Mouse (Mus musculus) limb, embryonic 12.5 days (tissue): ENCODE measurements around the gene Tm6sf1. TPM values are rescaled to one million over a fixed set of nuclear protein-coding genes. Genes with fewer than 3 reads are reported as not detected.

Experiments used
- ATAC-seq: fragments of 200-750 bp; cut with Nextera tagmentation; 2 replicates; pipeline ENCODE4 v1.8.0; 2017; ENCODE audit warnings: low read depth, moderate TSS enrichment; ENCODE audit not compliant: insufficient number of reproducible peaks, insufficient read depth, low FRiP score, low TSS enrichment
- H3K27ac ChIP-seq: fragments of 300-500 bp; sonication (generic); 2 replicates; pipeline ENCODE4 v1.5.1; 2016; ENCODE audit warnings: mild to moderate bottlenecking, moderate library complexity
- H3K27me3 ChIP-seq: fragments of 300-500 bp; sonication (generic); 2 replicates; pipeline ENCODE4 v1.6.1; 2016; ENCODE audit warnings: mild to moderate bottlenecking, moderate library complexity
- H3K36me3 ChIP-seq: fragments of 300-500 bp; sonication (generic); 2 replicates; pipeline ENCODE4 v1.6.1; 2016; ENCODE audit warnings: mild to moderate bottlenecking, moderate library complexity
- H3K4me1 ChIP-seq: fragments of 300-500 bp; sonication (generic); replicated peaks from 2 replicates; pipeline ENCODE4 v1.6.1; 2016
- H3K4me2 ChIP-seq: fragments of 300-500 bp; sonication (generic); 2 replicates; pipeline ENCODE4 v1.6.1; 2016; ENCODE audit warnings: mild to moderate bottlenecking, moderate library complexity
- H3K4me3 ChIP-seq: fragments of 300-500 bp; sonication (generic); replicated peaks from 2 replicates; pipeline ENCODE4 v1.5.1; 2016; ENCODE audit warnings: mild to moderate bottlenecking
- H3K9ac ChIP-seq: fragments of 300-500 bp; sonication (generic); replicated peaks from 2 replicates; pipeline ENCODE4 v1.6.1; 2016; ENCODE audit warnings: mild to moderate bottlenecking, moderate library complexity
- H3K9me3 ChIP-seq: fragments of 300-500 bp; sonication (generic); 2 replicates; pipeline ENCODE4 v1.6.1; 2016; ENCODE audit warnings: mild to moderate bottlenecking, moderate library complexity
- WGBS: fragments of 180-500 bp; shearing (Covaris S2); methylation state at CpG from one replicate; pipeline ENCODE4 v1.1.7; 2016; 5-methylcytosine and 5-hydroxymethylcytosine counted together
- polyA plus RNA-seq: library from polyadenylated mRNA; unstranded; fragments of >200 nt; fragmentation: Nextera tagmentation; extraction: Ambion mirVana; gene quantifications from 2 replicates; pipeline ENCODE4 v1.2.1, GENCODE M21; 2016

The Tm6sf1 gene
- polyA plus RNA-seq, 1 experiment from 2014 or later: 16.1 TPM

DNA sequence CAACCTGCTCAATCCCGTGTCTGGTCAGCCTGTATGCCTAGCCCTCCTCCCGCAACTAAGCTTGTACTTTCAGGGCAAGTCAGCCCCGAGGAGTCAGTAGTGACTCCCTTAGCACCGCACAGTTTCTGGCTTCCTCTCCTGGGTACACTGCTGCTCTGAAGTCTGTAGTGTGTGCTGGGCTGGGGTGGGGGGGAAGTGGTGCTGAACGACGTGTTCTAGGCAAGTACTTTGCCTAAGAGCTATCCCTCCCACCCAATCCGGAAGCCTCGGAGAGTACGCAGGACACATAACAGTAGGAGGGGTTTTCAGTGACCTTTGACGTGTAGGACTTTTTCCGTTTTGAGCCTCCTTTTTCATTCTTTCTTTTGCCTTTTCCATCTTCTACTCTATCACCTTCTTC is 40.6 kb downstream of the Tm6sf1 start:
- 77% methylated on average over 11 of the region's 11 CpGs for WGBS
- no peaks in the 10 kb centered on the region for H3K9me3 ChIP-seq
- ATAC-seq: no peak
- H3K9ac ChIP-seq: no peak overlapping the region
- H3K27me3 ChIP-seq: no peaks in the 10 kb centered on the region
- no peak overlapping the region for H3K27ac ChIP-seq
- H3K4me3 ChIP-seq: no peak overlapping the region
- H3K4me2 ChIP-seq: no peak overlapping the region
- peaks cover 33% of the 10 kb centered on the region for H3K36me3 ChIP-seq
- H3K4me1 ChIP-seq: 0 out of 2 replicates have a peak, but pooled peaks cover 4% of the 10 kb centered on the region

DNA sequence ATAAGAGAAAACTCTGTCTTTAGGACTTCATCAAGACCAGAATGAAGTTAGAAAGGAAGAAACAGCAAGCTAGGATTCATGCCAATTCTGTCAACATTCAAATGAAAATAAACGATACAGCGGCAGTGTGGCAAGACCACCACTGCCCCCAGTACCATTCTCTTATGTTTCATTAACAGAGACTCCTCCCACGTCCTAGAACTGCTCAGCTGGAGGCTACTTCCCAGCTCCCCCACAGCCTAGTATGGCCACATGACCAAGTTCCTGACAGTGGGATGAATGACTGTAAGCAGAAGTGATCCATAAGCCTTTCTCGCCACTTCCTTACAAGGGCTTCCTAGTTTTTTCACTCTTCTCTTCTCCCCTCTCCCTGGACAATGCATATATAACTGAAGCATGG is 45.3 kb downstream of the Tm6sf1 start:
- 77% methylated on average over 4 of the region's 4 CpGs for WGBS
- Histone ChIP-seq H3K4me2 (no peak overlapping the region), H3K27ac (no peak overlapping the region), H3K27me3 (no peaks in the 10 kb centered on the region), H3K9ac (no peak overlapping the region), H3K9me3 (no peaks in the 10 kb centered on the region), H3K36me3 (peaks cover 13% of the 10 kb centered on the region), H3K4me3 (no peak overlapping the region), H3K4me1 (0 out of 2 replicates have a peak, but pooled peaks cover 5% of the 10 kb centered on the region)
- no peak for ATAC-seq

GRCm38 (mm10) chr7:81904926-81905325 is 46.1 kb downstream of the Tm6sf1 start:
- WGBS: 79% methylated on average over 2 of the region's 2 CpGs
- Histone ChIP-seq H3K27me3 (no peaks in the 10 kb centered on the region), H3K9ac (no peak overlapping the region), H3K27ac (no peak overlapping the region), H3K9me3 (no peaks in the 10 kb centered on the region), H3K4me1 (0 out of 2 replicates have a peak, but pooled peaks cover 5% of the 10 kb centered on the region), H3K4me3 (no peak overlapping the region), H3K36me3 (peaks cover 9% of the 10 kb centered on the region; the same call in 1 of the 2 replicates), H3K4me2 (no peak overlapping the region)
- no peak for ATAC-seq

DNA sequence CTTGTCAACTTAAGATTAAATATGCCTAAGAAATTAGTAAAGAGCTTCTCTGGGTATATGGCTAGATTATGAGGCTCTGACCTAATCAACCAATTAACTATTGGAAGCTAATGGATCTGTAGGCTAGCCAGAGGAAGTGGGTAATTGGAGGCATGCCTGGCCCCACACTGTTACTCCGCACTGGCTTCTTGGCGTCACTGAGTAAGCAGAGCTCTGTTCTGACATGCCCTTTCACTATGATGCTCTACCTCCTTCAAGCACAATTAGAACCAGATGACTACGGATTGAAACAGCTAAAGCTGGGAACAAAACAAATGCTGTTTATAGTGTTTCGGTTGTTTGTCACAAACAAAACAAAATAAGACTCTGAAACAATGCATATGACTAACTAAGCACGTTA is 59.5 kb downstream of the Tm6sf1 start:
- 18% methylated on average over 5 of the region's 5 CpGs for WGBS
- no peak overlapping the region for H3K4me2 ChIP-seq
- H3K27me3 ChIP-seq: no peaks in the 10 kb centered on the region
- peaks cover 9% of the 10 kb centered on the region for H3K4me1 ChIP-seq
- H3K36me3 ChIP-seq: peaks cover 5% of the 10 kb centered on the region; the same call in 1 of the 2 replicates
- H3K27ac ChIP-seq: no peak overlapping the region
- no peak overlapping the region for H3K9ac ChIP-seq
- no peaks in the 10 kb centered on the region for H3K9me3 ChIP-seq
- no peak for ATAC-seq
- no peak overlapping the region for H3K4me3 ChIP-seq

DNA sequence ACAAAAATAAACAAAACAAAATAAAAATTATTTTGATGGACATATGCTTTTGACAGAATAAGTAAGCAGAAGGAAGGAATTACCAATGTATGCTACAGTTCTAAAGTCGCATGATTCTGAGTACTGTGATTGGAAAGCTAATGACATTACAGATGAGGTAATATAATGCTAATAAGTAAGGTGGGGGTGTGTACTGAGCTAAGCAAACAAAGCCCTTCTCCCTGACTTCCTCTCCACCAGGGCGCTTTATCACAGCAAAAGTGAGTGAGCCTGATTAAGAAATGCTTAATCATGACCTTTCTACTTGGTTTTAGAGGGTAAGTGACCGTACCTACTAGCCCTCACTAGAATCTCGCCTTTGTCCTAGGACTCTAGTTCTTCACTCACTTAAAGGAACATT is 61.5 kb downstream of the Tm6sf1 start:
- Histone ChIP-seq H3K9me3 (no peaks in the 10 kb centered on the region), H3K4me1 (peaks cover 11% of the 10 kb centered on the region), H3K36me3 (peaks cover 5% of the 10 kb centered on the region; the same call in 1 of the 2 replicates), H3K9ac (no peak overlapping the region), H3K4me3 (no peak overlapping the region), H3K4me2 (no peak overlapping the region), H3K27me3 (no peaks in the 10 kb centered on the region), H3K27ac (no peak overlapping the region)
- ATAC-seq: no peak
- WGBS: 82% methylated on average over 4 of the region's 4 CpGs

DNA sequence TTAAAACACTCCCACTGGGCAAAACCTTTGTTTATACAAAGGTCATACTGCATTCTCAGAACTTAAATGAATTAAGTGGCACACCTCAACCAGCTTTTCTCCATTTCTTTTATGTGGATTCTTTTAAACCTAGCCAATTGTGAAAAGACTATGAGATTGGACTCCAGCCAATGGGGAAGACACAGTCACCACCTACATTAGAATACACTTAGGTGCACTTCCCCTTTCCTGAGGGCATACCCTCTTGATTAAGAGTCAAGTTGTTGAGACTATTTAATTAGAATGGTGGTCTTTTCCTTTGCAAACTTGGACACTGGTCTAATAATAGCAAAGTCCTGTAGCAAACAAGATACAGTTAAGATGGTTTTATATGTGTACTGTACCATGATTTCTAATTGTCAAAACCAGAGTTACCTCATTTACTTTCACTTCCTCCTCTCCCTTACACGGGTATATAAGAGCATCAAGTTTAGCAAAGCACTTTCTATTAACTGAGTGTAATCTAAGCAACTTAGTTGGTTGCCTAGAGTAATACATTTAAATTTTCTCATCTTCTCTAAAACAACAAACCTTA is 62.7 kb downstream of the Tm6sf1 start:
- no peaks in the 10 kb centered on the region for H3K27me3 ChIP-seq
- WGBS: 76% methylated on average over 1 of the region's 1 CpGs
- H3K9ac ChIP-seq: no peak overlapping the region
- H3K9me3 ChIP-seq: no peaks in the 10 kb centered on the region
- H3K4me3 ChIP-seq: no peak overlapping the region
- H3K27ac ChIP-seq: no peak overlapping the region
- peaks cover 7% of the 10 kb centered on the region for H3K4me1 ChIP-seq
- no peak overlapping the region for H3K4me2 ChIP-seq
- ATAC-seq: no peak
- peaks cover 5% of the 10 kb centered on the region; the same call in 1 of the 2 replicates for H3K36me3 ChIP-seq

- Histone ChIP-seq H3K36me3 (no peaks in the 10 kb centered on the region), H3K4me1 (peaks cover 26% of the 10 kb centered on the region), H3K9me3 (no peaks in the 10 kb centered on the region), H3K9ac (no peak overlapping the region), H3K27me3 (no peaks in the 10 kb centered on the region), H3K4me3 (no peak overlapping the region), H3K4me2 (no peak overlapping the region), H3K27ac (no peak overlapping the region)
- 80% methylated on average over 7 of the region's 7 CpGs for WGBS
- no peak for ATAC-seq
These were observed 70.2 kb downstream of the Tm6sf1 start for GRCm38 (mm10) chr7:81928998-81929397.

GRCm38 (mm10) chr7:81932521-81933045 is 73.8 kb downstream of the Tm6sf1 start:
- ATAC-seq: no peak
- WGBS: 29% methylated on average over 5 of the region's 5 CpGs
- Histone ChIP-seq H3K4me3 (peak overlapping the region; percentile 88), H3K27me3 (no peaks in the 10 kb centered on the region), H3K9me3 (no peaks in the 10 kb centered on the region), H3K27ac (no peak overlapping the region), H3K36me3 (no peaks in the 10 kb centered on the region), H3K4me1 (peaks cover 24% of the 10 kb centered on the region), H3K4me2 (peak overlapping the region; percentile 82), H3K9ac (peak overlapping the region; percentile 96)

DNA sequence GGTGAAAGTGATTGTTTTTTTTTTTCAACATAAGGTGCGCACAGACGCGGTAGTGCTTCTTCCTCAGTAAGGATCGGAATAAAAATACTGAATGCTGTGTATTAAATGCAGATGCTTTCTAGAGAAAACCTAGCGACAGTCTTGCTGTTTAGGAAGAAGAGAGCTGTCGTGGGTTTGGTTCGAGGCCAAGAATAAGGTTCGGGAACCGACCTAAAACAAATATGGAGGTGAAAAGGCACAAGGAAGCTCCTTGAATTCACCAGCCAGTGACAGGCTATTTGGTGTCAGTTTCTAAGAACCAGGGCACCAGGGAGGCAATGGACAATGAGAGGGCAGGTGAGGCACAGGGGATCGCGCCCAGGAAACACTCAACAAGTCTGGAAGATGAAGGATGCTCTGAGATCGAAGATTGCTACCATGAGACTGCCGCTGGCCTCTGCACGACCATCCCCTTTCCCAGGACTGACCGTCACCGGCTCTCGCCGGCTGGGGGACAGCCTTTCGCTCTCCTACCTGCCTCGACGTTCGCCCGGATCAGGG is 74.3 kb downstream of the Tm6sf1 start:
- ATAC-seq: peak; percentile 54; the same call in 1 of the 2 replicates
- H3K9me3 ChIP-seq: no peaks in the 10 kb centered on the region
- no peaks in the 10 kb centered on the region for H3K27me3 ChIP-seq
- WGBS: 4% methylated on average over 23 of the region's 23 CpGs
- peaks cover 24% of the 10 kb centered on the region for H3K4me1 ChIP-seq
- H3K4me3 ChIP-seq: peak overlapping the region; percentile 88
- H3K27ac ChIP-seq: peak overlapping the region; percentile 97
- peak overlapping the region; percentile 96 for H3K9ac ChIP-seq
- peak overlapping the region; percentile 82 for H3K4me2 ChIP-seq
- H3K36me3 ChIP-seq: no peaks in the 10 kb centered on the region

GRCm38 (mm10) chr7:81933601-81934266 is 74.9 kb downstream of the Tm6sf1 start:
- peak overlapping the region; percentile 82 for H3K4me2 ChIP-seq
- H3K27ac ChIP-seq: peak overlapping the region; percentile 97
- ATAC-seq: peak; percentile 23
- H3K4me1 ChIP-seq: peaks cover 24% of the 10 kb centered on the region
- no peaks in the 10 kb centered on the region for H3K27me3 ChIP-seq
- no peaks in the 10 kb centered on the region for H3K9me3 ChIP-seq
- peak overlapping the region; percentile 88 for H3K4me3 ChIP-seq
- H3K9ac ChIP-seq: peak overlapping the region; percentile 96
- no peaks in the 10 kb centered on the region for H3K36me3 ChIP-seq
- WGBS: under 1% methylated on average over 92 of the region's 103 CpGs
